Mouse (Mus musculus): ENCODE results near the gene Rad51b. TPM values are rescaled to one million over a fixed set of nuclear protein-coding genes. Genes with fewer than 3 reads are reported as not detected.

The Rad51b gene
- total and polyA plus RNA-seq, 2 experiments from 2014 or later = 1.1 TPM

DNA sequence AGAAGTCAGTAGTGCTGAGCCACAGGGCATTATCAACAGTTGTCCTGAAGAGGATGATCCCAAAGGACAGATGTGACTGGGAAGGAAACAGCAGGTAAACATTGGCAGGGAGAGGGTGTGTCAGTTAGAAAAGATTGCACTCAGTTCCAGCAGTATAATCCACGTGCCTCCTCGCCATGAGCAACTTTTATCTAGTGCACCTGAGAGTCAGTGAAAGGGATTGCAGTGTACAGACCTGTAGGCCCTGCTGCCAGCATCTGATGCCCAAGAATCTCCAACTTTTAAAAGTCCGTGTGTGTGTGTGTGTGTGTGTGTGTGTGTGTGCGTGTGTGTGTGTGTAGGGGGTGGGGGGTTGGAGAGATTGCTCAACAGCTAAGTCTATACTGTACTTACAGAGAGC lies 195.5 kb downstream of the Rad51b start:
- H3K9ac ChIP-seq (replicated peaks; ENCODE audit: low read length) = no peak overlapping the region
- no peak overlapping the region for H3K27ac ChIP-seq
- H3K4me2 ChIP-seq (ENCODE audit: low read depth, low read length) = no peak overlapping the region
- DNase-seq (ENCODE audit: low spot score) = no peak
- H3K4me1 ChIP-seq (ENCODE audit: insufficient read depth, low read length) = no peaks in the 10 kb centered on the region
- no peak overlapping the region for H3K4me3 ChIP-seq (ENCODE audit: low read length)
- no peaks in the 10 kb centered on the region for H3K36me3 ChIP-seq (ENCODE audit: insufficient read depth, low read length)
- no peak for TF ChIP-seq CTCF (IDR thresholded peaks at IDR 0.05; ENCODE audit: low read depth)
- ATAC-seq = no peak
- 98% methylated on average over 4 of the region's 4 CpGs for WGBS
- no peaks in the 10 kb centered on the region for H3K27me3 ChIP-seq (ENCODE audit: insufficient read depth, low read length)
- H3K9me3 ChIP-seq (ENCODE audit: low read length) = no peaks in the 10 kb centered on the region

DNA sequence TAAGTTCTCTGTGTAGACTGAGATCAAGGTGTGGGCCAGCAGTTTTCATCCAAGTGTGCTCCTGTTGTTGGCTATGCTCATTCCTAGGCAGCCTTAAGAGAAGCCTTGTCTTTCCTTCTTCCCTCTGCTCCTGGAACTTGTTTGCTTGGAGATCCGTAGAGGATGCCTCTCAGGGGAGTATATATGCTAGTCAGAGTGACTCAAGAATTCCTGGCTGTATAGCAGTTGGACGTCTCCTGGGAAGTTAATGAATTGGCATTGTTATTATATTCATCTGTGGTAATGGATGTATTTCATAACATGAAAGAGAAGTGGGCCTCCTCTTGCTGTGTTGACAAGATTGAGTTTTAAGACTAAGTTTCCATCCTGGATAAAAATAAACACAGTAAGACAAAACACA lies 196.4 kb downstream of the Rad51b start:
- Histone ChIP-seq H3K4me3 (ENCODE audit: low read length) (no peak overlapping the region), H3K27me3 (ENCODE audit: insufficient read depth, low read length) (no peaks in the 10 kb centered on the region), H3K36me3 (ENCODE audit: insufficient read depth, low read length) (no peaks in the 10 kb centered on the region), H3K9ac (replicated peaks; ENCODE audit: low read length) (no peak overlapping the region), H3K4me2 (ENCODE audit: low read depth, low read length) (no peak overlapping the region), H3K4me1 (ENCODE audit: insufficient read depth, low read length) (no peaks in the 10 kb centered on the region), H3K27ac (no peak overlapping the region), H3K9me3 (ENCODE audit: low read length) (no peaks in the 10 kb centered on the region)
- 54% methylated on average over 2 of the region's 2 CpGs for WGBS
- DNase-seq (ENCODE audit: low spot score) (no peak), ATAC-seq (no peak)
- no peak for TF ChIP-seq CTCF (IDR thresholded peaks at IDR 0.05; ENCODE audit: low read depth)

DNA sequence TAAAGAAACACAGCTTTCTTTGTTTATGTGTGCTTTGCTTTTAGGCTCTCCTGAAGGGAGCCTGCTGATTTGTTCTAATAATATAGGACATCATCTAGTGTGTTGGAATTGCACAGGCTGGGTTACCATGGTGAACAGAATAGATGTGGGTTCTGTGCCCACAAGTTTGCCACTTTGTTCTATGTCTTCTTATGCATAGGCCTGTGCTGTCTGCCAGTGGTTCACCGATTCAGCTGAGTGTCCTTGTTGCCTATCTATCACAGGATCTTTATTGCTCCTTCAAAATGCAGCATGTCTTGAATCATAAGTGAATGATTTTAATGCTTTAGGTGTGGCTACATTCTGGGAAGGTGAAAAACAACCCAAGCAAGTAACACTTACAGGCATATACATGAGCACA lies 201.2 kb downstream of the Rad51b start:
- ATAC-seq (no peak), DNase-seq (ENCODE audit: low spot score) (no peak)
- Histone ChIP-seq H3K4me2 (ENCODE audit: low read depth, low read length) (no peak overlapping the region), H3K4me3 (ENCODE audit: low read length) (no peak overlapping the region), H3K36me3 (ENCODE audit: insufficient read depth, low read length) (no peaks in the 10 kb centered on the region), H3K9me3 (ENCODE audit: low read length) (no peaks in the 10 kb centered on the region), H3K4me1 (ENCODE audit: insufficient read depth, low read length) (no peaks in the 10 kb centered on the region), H3K9ac (replicated peaks; ENCODE audit: low read length) (no peak overlapping the region), H3K27me3 (ENCODE audit: insufficient read depth, low read length) (no peaks in the 10 kb centered on the region), H3K27ac (no peak overlapping the region)
- TF ChIP-seq CTCF (IDR thresholded peaks at IDR 0.05; ENCODE audit: low read depth) = no peak
- WGBS = 41% methylated on average over 1 of the region's 1 CpGs

DNA sequence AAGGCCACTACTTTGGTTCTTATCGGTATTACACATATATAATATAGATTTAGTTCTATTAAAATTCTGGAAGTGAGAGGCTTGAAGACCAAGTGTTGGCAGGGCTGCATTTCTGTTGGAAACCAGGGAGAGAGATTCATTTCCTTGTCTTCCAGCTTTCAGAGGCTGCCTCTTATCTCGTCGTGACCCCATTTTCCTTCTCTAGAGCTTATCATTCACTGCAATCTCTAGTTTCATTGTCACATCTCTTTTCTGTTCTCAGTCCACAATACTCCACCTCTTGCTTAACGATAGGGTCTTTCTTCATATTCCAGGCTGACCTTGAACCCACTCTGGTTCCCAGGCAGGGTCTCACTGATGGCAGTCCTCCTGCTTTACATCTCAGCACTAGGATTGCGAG lies 202.7 kb downstream of the Rad51b start:
- DNase-seq (ENCODE audit: low spot score) (no peak), ATAC-seq (no peak)
- Histone ChIP-seq H3K27ac (no peak overlapping the region), H3K4me3 (ENCODE audit: low read length) (no peak overlapping the region), H3K36me3 (ENCODE audit: insufficient read depth, low read length) (no peaks in the 10 kb centered on the region), H3K27me3 (ENCODE audit: insufficient read depth, low read length) (no peaks in the 10 kb centered on the region), H3K4me1 (ENCODE audit: insufficient read depth, low read length) (peaks cover 8% of the 10 kb centered on the region; the same call in 1 of the 2 replicates), H3K9ac (replicated peaks; ENCODE audit: low read length) (no peak overlapping the region), H3K4me2 (ENCODE audit: low read depth, low read length) (no peak overlapping the region), H3K9me3 (ENCODE audit: low read length) (no peaks in the 10 kb centered on the region)
- TF ChIP-seq CTCF (IDR thresholded peaks at IDR 0.05; ENCODE audit: low read depth) = no peak
- 93% methylated on average over 5 of the region's 5 CpGs for WGBS

DNA sequence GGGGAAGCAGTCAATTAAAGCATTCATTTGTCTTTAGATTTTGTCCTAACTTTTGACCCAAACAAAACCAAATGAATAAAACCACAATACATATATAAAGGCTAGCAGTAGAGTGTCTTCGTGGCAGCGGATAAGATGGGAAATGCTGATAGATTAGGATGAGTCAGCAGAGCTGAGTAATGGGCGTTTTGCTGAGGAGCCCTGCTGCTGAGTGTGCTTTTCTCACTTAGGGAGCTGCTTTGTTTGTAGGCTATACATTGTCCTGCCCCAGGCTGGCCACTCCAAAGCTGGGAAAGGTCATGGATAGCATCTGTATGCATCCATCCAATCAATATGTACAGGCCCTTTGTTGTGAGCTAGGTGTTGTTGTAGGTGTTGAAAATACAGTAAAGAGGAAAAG lies 204.8 kb downstream of the Rad51b start:
- Histone ChIP-seq H3K9ac (replicated peaks; ENCODE audit: low read length) (no peak overlapping the region), H3K27me3 (ENCODE audit: insufficient read depth, low read length) (no peaks in the 10 kb centered on the region), H3K27ac (no peak overlapping the region), H3K9me3 (ENCODE audit: low read length) (no peaks in the 10 kb centered on the region), H3K36me3 (ENCODE audit: insufficient read depth, low read length) (no peaks in the 10 kb centered on the region), H3K4me3 (ENCODE audit: low read length) (no peak overlapping the region), H3K4me2 (ENCODE audit: low read depth, low read length) (no peak overlapping the region), H3K4me1 (ENCODE audit: insufficient read depth, low read length) (peaks cover 9% of the 10 kb centered on the region; the same call in 1 of the 2 replicates)
- ATAC-seq (no peak), DNase-seq (ENCODE audit: low spot score) (no peak)
- no peak for TF ChIP-seq CTCF (IDR thresholded peaks at IDR 0.05; ENCODE audit: low read depth)
- 55% methylated on average over 3 of the region's 3 CpGs for WGBS

DNA sequence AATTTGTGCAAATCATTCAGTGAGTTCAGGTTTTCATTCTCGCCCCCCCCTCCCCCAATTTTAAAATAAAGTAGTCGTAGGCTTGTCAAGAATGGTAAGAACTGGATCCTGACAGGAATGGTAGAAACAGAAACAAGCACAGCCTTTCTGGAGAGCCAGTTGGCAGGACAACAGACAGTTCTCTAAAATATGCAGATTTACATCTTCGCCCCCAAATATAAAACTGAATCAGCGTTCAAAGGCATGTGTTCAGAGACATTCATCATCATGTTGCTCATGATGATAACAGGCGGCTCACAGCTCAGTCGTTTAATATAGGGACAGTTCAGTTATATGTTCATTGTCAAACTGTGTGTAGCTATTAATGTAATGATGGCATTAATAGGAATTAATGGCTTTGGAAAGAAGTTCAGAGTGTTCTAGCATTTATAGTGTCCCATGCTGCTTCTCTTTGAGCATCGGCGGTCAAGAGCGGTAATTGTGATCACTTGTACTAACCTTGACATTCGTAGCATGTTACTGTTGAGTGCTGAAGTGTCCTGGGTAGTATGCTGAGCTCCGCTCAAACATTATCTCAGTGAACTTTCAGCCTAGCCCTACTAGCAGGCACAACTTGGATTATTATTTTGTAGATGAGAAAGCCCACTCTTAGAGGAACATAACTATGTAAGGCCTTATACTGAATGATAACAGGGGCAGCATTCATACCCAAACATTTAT lies 205.9 kb downstream of the Rad51b start:
- no peak overlapping the region for H3K4me2 ChIP-seq (ENCODE audit: low read depth, low read length)
- no peak overlapping the region for H3K4me3 ChIP-seq (ENCODE audit: low read length)
- peaks cover 17% of the 10 kb centered on the region; the same call in 1 of the 2 replicates for H3K4me1 ChIP-seq (ENCODE audit: insufficient read depth, low read length)
- no peaks in the 10 kb centered on the region for H3K27me3 ChIP-seq (ENCODE audit: insufficient read depth, low read length)
- ATAC-seq (no peak), DNase-seq (ENCODE audit: low spot score) (no peak)
- no peak overlapping the region for H3K9ac ChIP-seq (replicated peaks; ENCODE audit: low read length)
- no peaks in the 10 kb centered on the region for H3K36me3 ChIP-seq (ENCODE audit: insufficient read depth, low read length)
- H3K27ac ChIP-seq = no peak overlapping the region
- WGBS = 58% methylated on average over 11 of the region's 11 CpGs
- TF ChIP-seq CTCF (IDR thresholded peaks at IDR 0.05; ENCODE audit: low read depth) = no peak
- no peaks in the 10 kb centered on the region for H3K9me3 ChIP-seq (ENCODE audit: low read length)
